Mouse (Mus musculus): ENCODE data around the gene Rab30. TPM values are rescaled to one million over a fixed set of nuclear protein-coding genes. Genes with fewer than 3 reads are reported as not detected.
A peak's percentile ranks its signal among the peaks of the same experiment; 100 is the strongest.

Gene Rab30
- polyA plus RNA-seq, 1 experiment from 2014 or later = 13.3 TPM

- DNase-seq (ENCODE audit: low spot score) = peak; percentile 23
- Histone ChIP-seq H3K27ac (replicated peaks) (peak overlapping the region; percentile 77), H3K9ac (ENCODE audit: low read length) (peak overlapping the region; percentile 48)
These were observed 35.9 kb downstream of the Rab30 start for GRCm38 (mm10) chr7:92777108-92777973.

GRCm38 (mm10) chr7:92779058-92779457 lies 37.7 kb downstream of the Rab30 start:
- H3K4me1 ChIP-seq (replicated peaks; ENCODE audit: control insufficient read depth, insufficient read depth) = no peaks in the 10 kb centered on the region
- H3K27me3 ChIP-seq (ENCODE audit: control insufficient read depth, insufficient read depth, low read length) = no peaks in the 10 kb centered on the region
- 64% methylated on average over 2 of the region's 2 CpGs for WGBS
- no peak overlapping the region for H3K27ac ChIP-seq (replicated peaks)
- no peak for ATAC-seq (ENCODE audit: low FRiP score, low TSS enrichment)
- H3K4me2 ChIP-seq (replicated peaks; ENCODE audit: low read depth) = no peak overlapping the region
- TF ChIP-seq EP300 (optimal IDR thresholded peaks at IDR 0.05) (no peak), CTCF (IDR thresholded peaks at IDR 0.05; ENCODE audit: low read depth) (no peak)
- DNase-seq (ENCODE audit: low spot score) = no peak
- H3K4me3 ChIP-seq (ENCODE audit: low read depth, low read length) = no peak overlapping the region
- H3K36me3 ChIP-seq (ENCODE audit: control insufficient read depth, insufficient read depth, low read length) = no peaks in the 10 kb centered on the region
- H3K9ac ChIP-seq (ENCODE audit: low read length) = no peak overlapping the region
- H3K9me3 ChIP-seq (ENCODE audit: control insufficient read depth, low read length) = no peaks in the 10 kb centered on the region

More at GRCm38 (mm10) chr7:92777108-92777973, 35.9 kb downstream of the Rab30 start:
- TF ChIP-seq EP300 (optimal IDR thresholded peaks at IDR 0.05) (no peak), CTCF (IDR thresholded peaks at IDR 0.05; ENCODE audit: low read depth) (no peak; the same call in 1 of the 2 replicates)
- no peaks in the 10 kb centered on the region for H3K4me1 ChIP-seq (replicated peaks; ENCODE audit: control insufficient read depth, insufficient read depth)
- peak overlapping the region; percentile 27 for H3K4me3 ChIP-seq (ENCODE audit: low read depth, low read length)
- no peaks in the 10 kb centered on the region for H3K9me3 ChIP-seq (ENCODE audit: control insufficient read depth, low read length)
- H3K27me3 ChIP-seq (ENCODE audit: control insufficient read depth, insufficient read depth, low read length) = no peaks in the 10 kb centered on the region
- WGBS = 24% methylated on average over 17 of the region's 17 CpGs
- H3K36me3 ChIP-seq (ENCODE audit: control insufficient read depth, insufficient read depth, low read length) = no peaks in the 10 kb centered on the region
- H3K4me2 ChIP-seq (replicated peaks; ENCODE audit: low read depth) = peak overlapping the region; percentile 44
- peak; percentile 32; the same call in 1 of the 2 replicates for ATAC-seq (ENCODE audit: low FRiP score, low TSS enrichment)

DNA sequence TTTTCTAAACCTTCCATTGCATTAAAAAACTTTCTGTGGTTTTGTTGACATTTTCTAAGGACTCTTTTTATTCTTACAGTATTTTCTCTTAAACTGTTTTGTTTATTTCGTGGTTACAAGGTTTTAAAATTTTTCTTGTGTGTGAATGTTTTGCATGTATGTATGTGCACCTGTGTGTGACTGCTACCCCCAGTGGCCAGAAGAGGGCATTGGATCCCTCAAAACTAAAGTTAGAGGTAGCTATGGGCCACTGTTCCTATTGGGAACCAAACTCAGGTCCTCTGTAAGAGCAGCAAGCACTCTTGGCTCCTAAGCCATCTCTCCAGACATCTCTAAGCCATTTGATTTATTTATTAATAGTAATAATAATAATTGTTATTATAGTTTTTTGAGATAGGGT lies 40.0 kb downstream of the Rab30 start:
- ATAC-seq (ENCODE audit: low FRiP score, low TSS enrichment) (no peak), DNase-seq (ENCODE audit: low spot score) (no peak)
- WGBS = 82% methylated on average over 1 of the region's 1 CpGs
- no peaks in the 10 kb centered on the region for H3K9me3 ChIP-seq (ENCODE audit: control insufficient read depth, low read length)
- no peaks in the 10 kb centered on the region for H3K27me3 ChIP-seq (ENCODE audit: control insufficient read depth, insufficient read depth, low read length)
- TF ChIP-seq EP300 (optimal IDR thresholded peaks at IDR 0.05) (no peak), CTCF (IDR thresholded peaks at IDR 0.05; ENCODE audit: low read depth) (peak; percentile 39)
- H3K4me1 ChIP-seq (replicated peaks; ENCODE audit: control insufficient read depth, insufficient read depth) = no peaks in the 10 kb centered on the region
- no peaks in the 10 kb centered on the region for H3K36me3 ChIP-seq (ENCODE audit: control insufficient read depth, insufficient read depth, low read length)
- H3K4me2 ChIP-seq (replicated peaks; ENCODE audit: low read depth) = no peak overlapping the region
- no peak overlapping the region for H3K9ac ChIP-seq (ENCODE audit: low read length)
- no peak overlapping the region for H3K4me3 ChIP-seq (ENCODE audit: low read depth, low read length)
- H3K27ac ChIP-seq (replicated peaks) = no peak overlapping the region

- WGBS = 71% methylated on average over 3 of the region's 3 CpGs
- H3K27me3 ChIP-seq (ENCODE audit: control insufficient read depth, insufficient read depth, low read length) = no peaks in the 10 kb centered on the region
These were observed 40.5 kb downstream of the Rab30 start for GRCm38 (mm10) chr7:92781948-92782347.

DNA sequence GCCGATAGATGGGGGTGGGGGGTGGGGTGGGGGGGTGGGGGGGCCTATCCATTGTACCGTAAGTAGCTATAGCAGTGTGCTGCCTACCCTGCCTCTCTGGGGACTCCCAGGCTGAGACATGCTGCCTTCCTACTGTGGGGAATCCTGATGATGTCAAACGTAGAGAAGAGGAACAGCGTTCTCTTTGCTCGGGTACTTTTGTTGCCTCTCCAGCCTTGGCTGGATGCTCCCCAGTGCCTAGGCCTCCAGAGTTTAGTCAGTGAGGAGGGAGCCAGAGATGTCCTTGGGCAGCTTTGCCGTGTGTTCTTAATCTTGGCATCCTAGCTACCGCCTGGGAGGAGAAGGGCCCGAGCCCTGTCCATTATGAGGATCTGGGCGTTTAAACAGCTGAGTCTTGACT lies 41.1 kb downstream of the Rab30 start:
- Histone ChIP-seq H3K9ac (ENCODE audit: low read length) (no peak overlapping the region), H3K9me3 (ENCODE audit: control insufficient read depth, low read length) (no peaks in the 10 kb centered on the region), H3K27me3 (ENCODE audit: control insufficient read depth, insufficient read depth, low read length) (no peaks in the 10 kb centered on the region), H3K36me3 (ENCODE audit: control insufficient read depth, insufficient read depth, low read length) (no peaks in the 10 kb centered on the region), H3K4me3 (ENCODE audit: low read depth, low read length) (no peak overlapping the region), H3K27ac (replicated peaks) (no peak overlapping the region), H3K4me1 (replicated peaks; ENCODE audit: control insufficient read depth, insufficient read depth) (no peaks in the 10 kb centered on the region), H3K4me2 (replicated peaks; ENCODE audit: low read depth) (no peak overlapping the region)
- DNase-seq (ENCODE audit: low spot score) (no peak), ATAC-seq (ENCODE audit: low FRiP score, low TSS enrichment) (no peak)
- no peak for TF ChIP-seq CTCF (IDR thresholded peaks at IDR 0.05; ENCODE audit: low read depth)
- TF ChIP-seq EP300 (optimal IDR thresholded peaks at IDR 0.05) = no peak
- WGBS = 59% methylated on average over 9 of the region's 9 CpGs

More at GRCm38 (mm10) chr7:92781948-92782347, 40.5 kb downstream of the Rab30 start:
- ATAC-seq (ENCODE audit: low FRiP score, low TSS enrichment) (no peak), DNase-seq (ENCODE audit: low spot score) (no peak)
- H3K4me2 ChIP-seq (replicated peaks; ENCODE audit: low read depth) = no peak overlapping the region
- H3K36me3 ChIP-seq (ENCODE audit: control insufficient read depth, insufficient read depth, low read length) = no peaks in the 10 kb centered on the region
- no peak for TF ChIP-seq EP300 (optimal IDR thresholded peaks at IDR 0.05)
- TF ChIP-seq CTCF (IDR thresholded peaks at IDR 0.05; ENCODE audit: low read depth) = no peak
- H3K9me3 ChIP-seq (ENCODE audit: control insufficient read depth, low read length) = no peaks in the 10 kb centered on the region
- H3K4me1 ChIP-seq (replicated peaks; ENCODE audit: control insufficient read depth, insufficient read depth) = no peaks in the 10 kb centered on the region
- H3K4me3 ChIP-seq (ENCODE audit: low read depth, low read length) = no peak overlapping the region
- H3K27ac ChIP-seq (replicated peaks) = no peak overlapping the region
- H3K9ac ChIP-seq (ENCODE audit: low read length) = no peak overlapping the region
